Mouse (Mus musculus) intestine, postnatal 0 days (tissue): Measurements from ENCODE around the gene Zfp760. TPM values are rescaled to one million over a fixed set of nuclear protein-coding genes. Genes with fewer than 3 reads are reported as not detected.
A peak's percentile ranks its signal among the peaks of the same experiment; 100 is the strongest.
"Not testable (repeated sequence)": the region's sequence is repeated elsewhere in the genome, so short reads cannot be mapped to it uniquely, and the experiment has no call there.

Source experiments
- ATAC-seq: fragments of 200-750 bp; cut with Nextera tagmentation; 2 replicates; pipeline ENCODE4 v1.8.0; 2017; ENCODE audit warnings: mild to moderate bottlenecking, moderate TSS enrichment, moderate library complexity
- H3K27ac ChIP-seq: fragments of 300-500 bp; sonication (generic); 2 replicates; pipeline ENCODE4 v1.5.1; 2014; ENCODE audit warnings: mild to moderate bottlenecking, low read depth, low read length, moderate library complexity
- H3K27me3 ChIP-seq: fragments of 300-500 bp; sonication (generic); replicated peaks from 2 replicates; pipeline ENCODE4 v1.6.1; 2014; ENCODE audit warnings: low read length, mixed read lengths; ENCODE audit not compliant: control insufficient read depth, insufficient read depth
- H3K36me3 ChIP-seq: fragments of 300-500 bp; sonication (generic); 2 replicates; pipeline ENCODE4 v1.6.1; 2014; ENCODE audit warnings: mild to moderate bottlenecking, moderate library complexity; ENCODE audit not compliant: control insufficient read depth, insufficient read depth
- H3K4me1 ChIP-seq: fragments of 300-500 bp; sonication (generic); replicated peaks from 2 replicates; pipeline ENCODE4 v1.6.1; 2014; ENCODE audit warnings: antibody characterized with exemption, low read length, mixed read lengths; ENCODE audit not compliant: control insufficient read depth, insufficient read depth
- H3K4me2 ChIP-seq: fragments of 300-500 bp; sonication (generic); replicated peaks from 2 replicates; pipeline ENCODE4 v1.6.1; 2014; ENCODE audit warnings: low read depth, mild to moderate bottlenecking, moderate library complexity
- H3K4me3 ChIP-seq: fragments of 300-500 bp; sonication (generic); 2 replicates; pipeline ENCODE4 v1.5.1; 2014; ENCODE audit warnings: low read depth, low read length
- H3K9ac ChIP-seq: fragments of 300-500 bp; sonication (generic); 2 replicates; pipeline ENCODE4 v1.6.1; 2014; ENCODE audit warnings: mild to moderate bottlenecking, low read depth, low read length
- H3K9me3 ChIP-seq: fragments of 300-500 bp; sonication (generic); 2 replicates; pipeline ENCODE4 v1.6.1; 2016; ENCODE audit warnings: mixed run types; ENCODE audit not compliant: control insufficient read depth
- CTCF ChIP-seq: sonication (generic); IDR thresholded peaks from 2 replicates; pipeline ENCODE4 v1.5.1; 2016; ENCODE audit warnings: low read depth, mild to moderate bottlenecking, control low read depth, antibody characterized with exemption, moderate library complexity
- WGBS: fragments of 180-500 bp; shearing (Covaris S2); extraction: QIAGEN DNeasy Blood & Tissue Kit; methylation state at CpG from one replicate; pipeline ENCODE4 v1.1.7; 2014; 5-methylcytosine and 5-hydroxymethylcytosine counted together
- polyA plus RNA-seq: library from polyadenylated mRNA; unstranded; fragments of >200 nt; fragmentation: Nextera tagmentation; extraction: Ambion mirVana; gene quantifications from 2 replicates; pipeline ENCODE4 v1.2.1, GENCODE M21; 2015

The Zfp760 gene
- polyA plus RNA-seq, 1 experiment from 2014 or later = 2.5 TPM

- H3K4me2 ChIP-seq = no peak overlapping the region
- no peaks in the 10 kb centered on the region for H3K9me3 ChIP-seq
- TF ChIP-seq CTCF = no peak
- no peaks in the 10 kb centered on the region for H3K4me1 ChIP-seq
- H3K27me3 ChIP-seq = no peaks in the 10 kb centered on the region
- no peak overlapping the region for H3K4me3 ChIP-seq
- no peak overlapping the region for H3K27ac ChIP-seq
- ATAC-seq = no peak
- H3K36me3 ChIP-seq = no peaks in the 10 kb centered on the region
- H3K9ac ChIP-seq = no peak overlapping the region
Observed at GRCm38 (mm10) chr17:21696073-21696472, 11.5 kb upstream of the Zfp760 start.

- no peak for TF ChIP-seq CTCF
- Histone ChIP-seq H3K9me3 (no peaks in the 10 kb centered on the region), H3K4me3 (no peak overlapping the region), H3K27me3 (no peaks in the 10 kb centered on the region), H3K9ac (no peak overlapping the region), H3K36me3 (no peaks in the 10 kb centered on the region), H3K4me2 (no peak overlapping the region), H3K4me1 (no peaks in the 10 kb centered on the region), H3K27ac (no peak overlapping the region)
- no peak for ATAC-seq
- 27% methylated on average over 5 of the region's 5 CpGs for WGBS
Observed at GRCm38 (mm10) chr17:21702281-21703240, 5.0 kb upstream of the Zfp760 start.

DNA sequence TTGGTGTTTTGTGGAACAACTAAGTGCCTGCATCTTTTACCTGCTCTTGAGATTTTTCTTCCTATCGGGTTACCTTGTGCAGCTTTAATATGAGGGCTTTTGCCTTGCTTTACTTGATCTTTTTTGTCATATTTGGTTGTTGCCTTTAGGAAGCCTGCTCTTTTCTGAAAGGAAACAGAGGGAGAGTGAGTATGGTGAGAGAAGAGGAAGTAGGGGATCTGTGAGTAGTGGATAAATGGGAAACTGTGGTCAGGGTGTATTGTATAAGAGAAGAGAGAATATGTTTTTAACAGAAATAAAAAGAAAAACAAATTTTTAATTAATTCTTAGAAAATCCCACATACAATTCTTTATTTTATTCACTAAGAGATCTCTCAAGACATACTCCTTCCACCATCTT is 4.1 kb upstream of the Zfp760 start:
- Histone ChIP-seq H3K9ac (no peak overlapping the region), H3K9me3 (no peaks in the 10 kb centered on the region), H3K4me1 (no peaks in the 10 kb centered on the region), H3K4me3 (no peak overlapping the region), H3K27ac (no peak overlapping the region), H3K36me3 (no peaks in the 10 kb centered on the region), H3K4me2 (no peak overlapping the region), H3K27me3 (no peaks in the 10 kb centered on the region)
- WGBS = 85% methylated on average over 1 of the region's 1 CpGs
- ATAC-seq = no peak
- TF ChIP-seq CTCF = no peak

DNA sequence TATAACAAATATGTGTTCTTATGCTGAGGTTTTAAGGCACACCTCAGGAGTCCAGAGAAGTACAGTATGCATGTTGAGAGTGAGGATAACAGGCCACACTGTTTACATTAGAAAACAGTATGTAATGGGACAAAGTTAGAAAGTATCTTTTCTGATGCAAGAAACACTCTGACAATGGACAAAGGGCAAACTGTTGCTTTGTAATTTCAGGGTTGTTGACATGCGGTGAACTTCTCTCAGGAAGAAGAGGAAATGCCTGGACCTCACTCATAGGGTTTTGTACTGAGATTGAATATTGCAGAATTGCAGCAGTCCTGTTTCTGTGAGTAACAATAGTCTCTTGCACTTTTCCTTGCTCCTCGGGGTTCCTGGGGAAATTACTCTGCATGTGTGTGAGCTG is 860 bp downstream of the Zfp760 start:
- Histone ChIP-seq H3K27ac (no peak overlapping the region), H3K9ac (no peak overlapping the region)
- 10% methylated on average over 2 of the region's 2 CpGs for WGBS

GRCm38 (mm10) chr17:21730495-21730894 is 23.0 kb downstream of the Zfp760 start, which contains the start of gene Zfp229:
Gene Zfp229, plus strand, starts transcription at chr17:21730795.
- not testable (repeated sequence) for H3K4me3 ChIP-seq, H3K27me3 ChIP-seq, H3K4me1 ChIP-seq, H3K9me3 ChIP-seq, H3K36me3 ChIP-seq, H3K4me2 ChIP-seq, H3K27ac ChIP-seq, ATAC-seq, H3K9ac ChIP-seq
- WGBS = 98% methylated on average over 9 of the region's 22 CpGs

More for the DNA sequence above, 860 bp downstream of the Zfp760 start:
- H3K27me3 ChIP-seq = no peaks in the 10 kb centered on the region
- peak overlapping the region; percentile 67 for H3K4me2 ChIP-seq
- H3K9me3 ChIP-seq = no peaks in the 10 kb centered on the region
- TF ChIP-seq CTCF = no peak
- no peaks in the 10 kb centered on the region for H3K36me3 ChIP-seq
- no peaks in the 10 kb centered on the region for H3K4me1 ChIP-seq
- peak overlapping the region; percentile 57; the same call in 1 of the 2 replicates for H3K4me3 ChIP-seq
- no peak for ATAC-seq

GRCm38 (mm10) chr17:21733049-21733448 is 25.5 kb downstream of the Zfp760 start:
- Histone ChIP-seq H3K36me3 (no peaks in the 10 kb centered on the region), H3K27ac (0 out of 2 replicates have a peak overlapping the region, but pooled peaks have one; percentile 15), H3K4me3 (peak overlapping the region; percentile 64), H3K4me2 (peak overlapping the region; percentile 64), H3K9ac (0 out of 2 replicates have a peak overlapping the region, but pooled peaks have one; percentile 63), H3K27me3 (no peaks in the 10 kb centered on the region), H3K4me1 (no peaks in the 10 kb centered on the region), H3K9me3 (no peaks in the 10 kb centered on the region)
- no peak for TF ChIP-seq CTCF
- 76% methylated on average over 4 of the region's 4 CpGs for WGBS
- ATAC-seq = no peak
